Mouse (Mus musculus): ENCODE measurements around the gene Cyp1b1. TPM values are rescaled to one million over a fixed set of nuclear protein-coding genes. Genes with fewer than 3 reads are reported as not detected.

The Cyp1b1 gene
- not detected for polyA plus RNA-seq (2017; shearing (Covaris generic))

GRCm38 (mm10) chr17:79714931-79715637 is at the start of gene Cyp1b1:
Gene Cyp1b1 (minus strand): TSS chr17:79715061.

Other genes with a start within 250 kb of the Cyp1b1 start
- gene Rmdn2, start 103.2 kb downstream of the Cyp1b1 start, polyA plus RNA-seq (2017; shearing (Covaris generic)), result 2.2 TPM
- gene Atl2, start 181.1 kb upstream of the Cyp1b1 start, polyA plus RNA-seq (2017; shearing (Covaris generic)), result 76.9 TPM